Mouse (Mus musculus) spleen, adult 2 months (tissue): ENCODE data around the gene Gskip. TPM values are rescaled to one million over a fixed set of nuclear protein-coding genes. Genes with fewer than 3 reads are reported as not detected.

Source experiments
- DNase-seq, 2 experiments: peaks; one replicate each; pipeline versions ENCODE4 v3.0.0 to v3.0.0-alpha.2; 2012 to 2021; ENCODE audit warnings: low spot score in 2 of 2, low read depth in 1 of 2
- H3K27ac ChIP-seq: fragments of 200-500 bp; 2 replicates; pipeline ENCODE4 v1.5.1; 2012; ENCODE audit warnings: low read length, inconsistent platforms; ENCODE audit not compliant: insufficient read depth
- H3K27me3 ChIP-seq: fragments of 200-500 bp; 2 replicates; pipeline ENCODE4 v1.6.1; 2012; ENCODE audit warnings: mild to moderate bottlenecking, moderate library complexity, low read length, inconsistent platforms; ENCODE audit not compliant: control insufficient read depth, insufficient read depth
- H3K36me3 ChIP-seq: fragments of 200-500 bp; 2 replicates; pipeline ENCODE4 v1.6.1; 2012; ENCODE audit warnings: mild to moderate bottlenecking, low read length, inconsistent platforms; ENCODE audit not compliant: control insufficient read depth, insufficient read depth
- H3K4me1 ChIP-seq: fragments of 200-500 bp; 2 replicates; pipeline ENCODE4 v1.6.1; 2011; ENCODE audit warnings: inconsistent platforms; ENCODE audit not compliant: control insufficient read depth, insufficient read depth, insufficient read length
- H3K4me3 ChIP-seq: fragments of 200-500 bp; 2 replicates; pipeline ENCODE4 v1.5.1; 2011; ENCODE audit warnings: mild to moderate bottlenecking, inconsistent platforms; ENCODE audit not compliant: insufficient read depth, insufficient read length; ENCODE audit errors: extremely low read depth
- CTCF ChIP-seq: fragments of 200-500 bp; IDR thresholded peaks from 2 replicates; pipeline ENCODE4 v1.5.1; 2011; ENCODE audit warnings: mild to moderate bottlenecking, inconsistent platforms; ENCODE audit not compliant: insufficient read depth, insufficient read length, insufficient replicate concordance; ENCODE audit errors: extremely low read depth
- POLR2A ChIP-seq: fragments of 200-500 bp; IDR thresholded peaks from 2 replicates; pipeline ENCODE4 v1.6.1; 2011; ENCODE audit warnings: low read depth, low read length, inconsistent platforms
- WGBS: fragments of 180-500 bp; shearing (Covaris S2); methylation state at CpG from one replicate; pipeline ENCODE4 v1.1.7; 2018; 5-methylcytosine and 5-hydroxymethylcytosine counted together
- polyA plus RNA-seq: library from polyadenylated mRNA; depleted of rRNA; stranded (reverse); fragments of >200 nt; gene quantifications from 2 replicates; pipeline ENCODE4 v1.2.3, GENCODE M21; 2012; rRNA removed

Gskip gene
- 5.2 TPM in 2 replicates for polyA plus RNA-seq

- peak within 1 kb of the TSS; percentile 89 for H3K27ac ChIP-seq
- peaks cover 3% of the 10 kb centered on the region; the same call in 1 of the 2 replicates for H3K4me1 ChIP-seq
- no peaks in the 10 kb centered on the region for H3K27me3 ChIP-seq
- H3K36me3 ChIP-seq = no peaks in the 10 kb centered on the region
- peak; percentile 28 to 61 for DNase-seq
- no peak for TF ChIP-seq POLR2A
- TF ChIP-seq CTCF = no peak
- 1% methylated on average over 41 of the region's 41 CpGs for WGBS
- H3K4me3 ChIP-seq = peak within 1 kb of the TSS; percentile 94
These were observed at the start of gene Gskip for GRCm38 (mm10) chr12:105683933-105684901. Gene Gskip, plus strand, starts transcription at chr12:105684829.

GRCm38 (mm10) chr12:105636551-105636950 is 48.1 kb upstream of the Gskip start:
- DNase-seq = no peak
- no peak overlapping the region for H3K4me3 ChIP-seq
- no peaks in the 10 kb centered on the region for H3K4me1 ChIP-seq
- no peak for TF ChIP-seq CTCF
- TF ChIP-seq POLR2A = no peak
- H3K27me3 ChIP-seq = no peaks in the 10 kb centered on the region
- H3K36me3 ChIP-seq = peaks cover 61% of the 10 kb centered on the region
- H3K27ac ChIP-seq = no peak overlapping the region
- WGBS = 97% methylated on average over 9 of the region's 9 CpGs

- Histone ChIP-seq H3K36me3 (peaks cover 64% of the 10 kb centered on the region), H3K27ac (no peak overlapping the region), H3K27me3 (no peaks in the 10 kb centered on the region), H3K4me3 (no peak overlapping the region), H3K4me1 (no peaks in the 10 kb centered on the region)
- no peak for DNase-seq
- 79% methylated on average over 4 of the region's 4 CpGs for WGBS
- TF ChIP-seq POLR2A = no peak
- TF ChIP-seq CTCF = no peak
These were observed 47.1 kb upstream of the Gskip start for GRCm38 (mm10) chr12:105637554-105637953.

GRCm38 (mm10) chr12:105642770-105643321 is 41.8 kb upstream of the Gskip start:
- TF ChIP-seq POLR2A (no peak), CTCF (no peak)
- no peak overlapping the region for H3K27ac ChIP-seq
- H3K27me3 ChIP-seq = no peaks in the 10 kb centered on the region
- H3K36me3 ChIP-seq = peaks cover 62% of the 10 kb centered on the region
- DNase-seq = no peak
- WGBS = 92% methylated on average over 11 of the region's 11 CpGs
- no peak overlapping the region for H3K4me3 ChIP-seq
- no peaks in the 10 kb centered on the region for H3K4me1 ChIP-seq

GRCm38 (mm10) chr12:105655850-105656249 is 28.8 kb upstream of the Gskip start:
- WGBS = 94% methylated on average over 7 of the region's 7 CpGs
- H3K36me3 ChIP-seq = peaks cover 38% of the 10 kb centered on the region
- H3K4me3 ChIP-seq = no peak overlapping the region
- H3K27ac ChIP-seq = no peak overlapping the region
- no peaks in the 10 kb centered on the region for H3K27me3 ChIP-seq
- DNase-seq = no peak
- no peaks in the 10 kb centered on the region for H3K4me1 ChIP-seq
- no peak for TF ChIP-seq CTCF
- no peak for TF ChIP-seq POLR2A

GRCm38 (mm10) chr12:105676274-105676673 is 8.4 kb upstream of the Gskip start:
- TF ChIP-seq POLR2A (no peak), CTCF (no peak)
- WGBS = 88% methylated on average over 8 of the region's 8 CpGs
- no peak for DNase-seq
- no peak overlapping the region for H3K27ac ChIP-seq
- H3K4me3 ChIP-seq = no peak overlapping the region
- no peaks in the 10 kb centered on the region for H3K4me1 ChIP-seq
- peaks cover 9% of the 10 kb centered on the region for H3K36me3 ChIP-seq
- no peaks in the 10 kb centered on the region for H3K27me3 ChIP-seq
